Mouse (Mus musculus): Measurements from ENCODE around the gene Baiap3. TPM values are rescaled to one million over a fixed set of nuclear protein-coding genes. Genes with fewer than 3 reads are reported as not detected.

The Baiap3 gene
- polyA plus RNA-seq, 1 experiment from 2014 or later: 1.9 TPM

Small RNA genes within 50 kb of the gene (microRNA-seq; reads per million reads assigned to microRNA genes)
- gene Mir3547: 1.5 reads per million

Other genes starting within 250 kb of the Baiap3 start
- 10.5 and 12.0 TPM in 2 replicates for gene Cramp1l, start 240.6 kb downstream of the Baiap3 start, polyA plus RNA-seq (2016; fragmentation: Nextera tagmentation; extraction: Ambion mirVana)
- gene Ift140, start 240.3 kb downstream of the Baiap3 start, polyA plus RNA-seq (2016; fragmentation: Nextera tagmentation; extraction: Ambion mirVana): 29.0 and 29.8 TPM in 2 replicates
- gene Tmem204, start 172.8 kb downstream of the Baiap3 start, polyA plus RNA-seq (2016; fragmentation: Nextera tagmentation; extraction: Ambion mirVana): 13.2 and 15.5 TPM in 2 replicates
- 49.1 and 51.0 TPM in 2 replicates for gene Telo2, start 140.4 kb downstream of the Baiap3 start, polyA plus RNA-seq (2016; fragmentation: Nextera tagmentation; extraction: Ambion mirVana)
- 0.48 and 0.88 TPM in 2 replicates for gene Ptx4, start 135.6 kb downstream of the Baiap3 start, polyA plus RNA-seq (2016; fragmentation: Nextera tagmentation; extraction: Ambion mirVana)
- gene Clcn7, start 123.0 kb downstream of the Baiap3 start, polyA plus RNA-seq (2016; fragmentation: Nextera tagmentation; extraction: Ambion mirVana): 27.1 and 27.4 TPM in 2 replicates
- gene Ccdc154, start 93.9 kb downstream of the Baiap3 start, polyA plus RNA-seq (2016; fragmentation: Nextera tagmentation; extraction: Ambion mirVana): not detected in 2 replicates
- gene Gm38655, start 80.9 kb downstream of the Baiap3 start, polyA plus RNA-seq (2016; fragmentation: Nextera tagmentation; extraction: Ambion mirVana): not detected in 2 replicates
- gene BC003965, start 71.8 kb downstream of the Baiap3 start, polyA plus RNA-seq (2016; fragmentation: Nextera tagmentation; extraction: Ambion mirVana): 35.1 and 35.3 TPM in 2 replicates
- gene Unkl, start 68.0 kb downstream of the Baiap3 start, polyA plus RNA-seq (2016; fragmentation: Nextera tagmentation; extraction: Ambion mirVana): 10.6 and 12.9 TPM in 2 replicates
- 34.1 and 34.9 TPM in 2 replicates for gene Gnptg, start 16.2 kb downstream of the Baiap3 start, polyA plus RNA-seq (2016; fragmentation: Nextera tagmentation; extraction: Ambion mirVana)
- gene Tsr3, start 16.2 kb downstream of the Baiap3 start, polyA plus RNA-seq (2016; fragmentation: Nextera tagmentation; extraction: Ambion mirVana): 63.7 and 65.8 TPM in 2 replicates
- 782 and 798 TPM in 2 replicates for gene Ube2i, start 18.3 kb upstream of the Baiap3 start, polyA plus RNA-seq (2016; fragmentation: Nextera tagmentation; extraction: Ambion mirVana)
- gene Prss34, start 42.0 kb upstream of the Baiap3 start, polyA plus RNA-seq (2016; fragmentation: Nextera tagmentation; extraction: Ambion mirVana): not detected in 2 replicates
- gene Prss28, start 52.3 kb upstream of the Baiap3 start, polyA plus RNA-seq (2016; fragmentation: Nextera tagmentation; extraction: Ambion mirVana): 0.19 TPM in 1 of 2 replicates, not detected in the other
- not detected in 2 replicates for gene Prss29, start 62.3 kb upstream of the Baiap3 start, polyA plus RNA-seq (2016; fragmentation: Nextera tagmentation; extraction: Ambion mirVana)
- not detected in 2 replicates for gene Tpsab1, start 89.2 kb upstream of the Baiap3 start, polyA plus RNA-seq (2016; fragmentation: Nextera tagmentation; extraction: Ambion mirVana)
- not detected in 2 replicates for gene Tpsb2, start 109.9 kb upstream of the Baiap3 start, polyA plus RNA-seq (2016; fragmentation: Nextera tagmentation; extraction: Ambion mirVana)
- gene Tpsg1, start 112.9 kb upstream of the Baiap3 start, polyA plus RNA-seq (2016; fragmentation: Nextera tagmentation; extraction: Ambion mirVana): 0.31 TPM in 1 of 2 replicates, not detected in the other
- gene Cacna1h, start 177.4 kb upstream of the Baiap3 start, polyA plus RNA-seq (2016; fragmentation: Nextera tagmentation; extraction: Ambion mirVana): 8.7 and 11.9 TPM in 2 replicates
- 0.13 and 0.22 TPM in 2 replicates for gene Tekt4, start 198.3 kb upstream of the Baiap3 start, polyA plus RNA-seq (2016; fragmentation: Nextera tagmentation; extraction: Ambion mirVana)
- gene Sstr5, start 240.9 kb upstream of the Baiap3 start, polyA plus RNA-seq (2016; fragmentation: Nextera tagmentation; extraction: Ambion mirVana): 0.47 and 0.55 TPM in 2 replicates

Data from embryonic facial prominence, embryonic 12.5 days (tissue).